Mouse (Mus musculus): ENCODE measurements around the gene Pum3. TPM values are rescaled to one million over a fixed set of nuclear protein-coding genes. Genes with fewer than 3 reads are reported as not detected.
A peak's percentile ranks its signal among the peaks of the same experiment; 100 is the strongest.

Pum3 gene
- polyA plus RNA-seq, 1 experiment from 2014 or later = 95.5 TPM

DNA sequence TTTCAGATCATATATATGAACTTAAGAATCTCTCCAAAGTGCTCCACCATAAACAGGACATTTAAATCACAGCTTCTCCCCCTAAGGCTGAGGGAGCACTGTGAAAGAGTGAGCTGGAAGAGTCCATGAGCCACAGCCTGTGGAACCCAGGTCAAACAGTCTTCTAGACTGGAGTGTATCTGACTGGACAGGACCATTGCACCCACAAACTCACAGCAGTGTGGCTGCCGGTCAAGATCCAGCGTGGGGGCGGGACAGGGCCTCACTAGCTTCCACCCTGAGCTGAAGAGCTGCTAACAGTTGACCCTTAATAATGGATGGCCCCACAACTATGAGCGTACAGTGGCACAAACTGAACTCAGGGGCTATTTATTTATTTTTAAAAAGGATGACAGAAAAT is 12.2 kb downstream of the Pum3 start:
- peaks cover 6% of the 10 kb centered on the region; the same call in 1 of the 2 replicates for H3K4me1 ChIP-seq (replicated peaks)
- no peaks in the 10 kb centered on the region for H3K9me3 ChIP-seq
- no peak overlapping the region for H3K4me3 ChIP-seq (replicated peaks)
- H3K27me3 ChIP-seq = no peaks in the 10 kb centered on the region
- no peak overlapping the region for H3K27ac ChIP-seq
- WGBS = 95% methylated on average over 4 of the region's 4 CpGs
- no peak overlapping the region for H3K9ac ChIP-seq (replicated peaks)
- peaks cover 85% of the 10 kb centered on the region for H3K36me3 ChIP-seq
- H3K4me2 ChIP-seq = no peak overlapping the region
- ATAC-seq (ENCODE audit: insufficient number of reproducible peaks, insufficient read depth, low FRiP score, low TSS enrichment, low read depth) = no peak

- Histone ChIP-seq H3K4me1 (replicated peaks) (peaks cover 6% of the 10 kb centered on the region; the same call in 1 of the 2 replicates), H3K27ac (no peak overlapping the region), H3K4me3 (replicated peaks) (no peak overlapping the region), H3K9me3 (no peaks in the 10 kb centered on the region), H3K9ac (replicated peaks) (no peak overlapping the region), H3K27me3 (no peaks in the 10 kb centered on the region), H3K4me2 (no peak overlapping the region), H3K36me3 (peaks cover 85% of the 10 kb centered on the region)
- no peak for ATAC-seq (ENCODE audit: insufficient number of reproducible peaks, insufficient read depth, low FRiP score, low TSS enrichment, low read depth)
- 45% methylated on average over 11 of the region's 11 CpGs for WGBS
Measured at GRCm38 (mm10) chr19:27416569-27416968, 13.1 kb downstream of the Pum3 start.

GRCm38 (mm10) chr19:27411340-27411739 is 18.3 kb downstream of the Pum3 start:
- Histone ChIP-seq H3K4me3 (replicated peaks) (no peak overlapping the region), H3K9ac (replicated peaks) (no peak overlapping the region), H3K4me2 (no peak overlapping the region), H3K36me3 (peaks cover 63% of the 10 kb centered on the region), H3K27ac (no peak overlapping the region), H3K9me3 (no peaks in the 10 kb centered on the region), H3K27me3 (no peaks in the 10 kb centered on the region), H3K4me1 (replicated peaks) (no peaks in the 10 kb centered on the region)
- WGBS = 86% methylated on average over 4 of the region's 4 CpGs
- ATAC-seq (ENCODE audit: insufficient number of reproducible peaks, insufficient read depth, low FRiP score, low TSS enrichment, low read depth) = no peak

- 89% methylated on average over 4 of the region's 4 CpGs for WGBS
- Histone ChIP-seq H3K27me3 (no peaks in the 10 kb centered on the region), H3K27ac (no peak overlapping the region), H3K36me3 (peaks cover 57% of the 10 kb centered on the region), H3K4me3 (replicated peaks) (no peak overlapping the region), H3K9ac (replicated peaks) (no peak overlapping the region), H3K4me1 (replicated peaks) (no peaks in the 10 kb centered on the region), H3K9me3 (no peaks in the 10 kb centered on the region), H3K4me2 (no peak overlapping the region)
- ATAC-seq (ENCODE audit: insufficient number of reproducible peaks, insufficient read depth, low FRiP score, low TSS enrichment, low read depth) = no peak
Measured at GRCm38 (mm10) chr19:27410751-27411150, 18.9 kb downstream of the Pum3 start.

DNA sequence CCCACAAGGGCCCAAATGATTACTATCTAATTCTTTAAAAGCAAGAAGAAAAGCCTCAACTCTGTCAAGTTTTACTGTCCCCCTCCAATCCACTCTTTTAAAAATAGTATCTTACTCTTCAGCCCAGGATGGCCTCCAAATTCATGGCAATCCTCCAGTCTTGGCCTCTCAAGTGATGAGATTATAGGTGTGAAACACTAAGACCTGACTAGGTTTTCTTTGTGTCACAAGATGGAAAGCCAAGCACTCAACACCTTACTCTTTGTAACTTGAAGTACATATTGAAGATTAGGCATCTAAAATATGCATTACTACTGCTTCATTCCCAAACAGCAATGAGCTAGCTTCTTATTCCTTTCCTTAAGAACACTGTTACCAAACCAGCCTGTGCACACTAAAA is 19.8 kb downstream of the Pum3 start:
- Histone ChIP-seq H3K9ac (replicated peaks) (no peak overlapping the region), H3K27me3 (no peaks in the 10 kb centered on the region), H3K4me1 (replicated peaks) (no peaks in the 10 kb centered on the region), H3K4me3 (replicated peaks) (no peak overlapping the region), H3K9me3 (no peaks in the 10 kb centered on the region), H3K36me3 (peaks cover 49% of the 10 kb centered on the region), H3K27ac (no peak overlapping the region), H3K4me2 (no peak overlapping the region)
- no peak for ATAC-seq (ENCODE audit: insufficient number of reproducible peaks, insufficient read depth, low FRiP score, low TSS enrichment, low read depth)

GRCm38 (mm10) chr19:27409196-27409595 is 20.4 kb downstream of the Pum3 start:
- peaks cover 46% of the 10 kb centered on the region for H3K36me3 ChIP-seq
- no peaks in the 10 kb centered on the region for H3K27me3 ChIP-seq
- H3K4me1 ChIP-seq (replicated peaks) = no peaks in the 10 kb centered on the region
- H3K9ac ChIP-seq (replicated peaks) = no peak overlapping the region
- no peak for ATAC-seq (ENCODE audit: insufficient number of reproducible peaks, insufficient read depth, low FRiP score, low TSS enrichment, low read depth)
- H3K4me3 ChIP-seq (replicated peaks) = no peak overlapping the region
- WGBS = 95% methylated on average over 4 of the region's 4 CpGs
- H3K9me3 ChIP-seq = no peaks in the 10 kb centered on the region
- no peak overlapping the region for H3K4me2 ChIP-seq
- no peak overlapping the region for H3K27ac ChIP-seq

GRCm38 (mm10) chr19:27397797-27398196 is 31.8 kb downstream of the Pum3 start:
- 91% methylated on average over 9 of the region's 9 CpGs for WGBS
- ATAC-seq (ENCODE audit: insufficient number of reproducible peaks, insufficient read depth, low FRiP score, low TSS enrichment, low read depth) = no peak

DNA sequence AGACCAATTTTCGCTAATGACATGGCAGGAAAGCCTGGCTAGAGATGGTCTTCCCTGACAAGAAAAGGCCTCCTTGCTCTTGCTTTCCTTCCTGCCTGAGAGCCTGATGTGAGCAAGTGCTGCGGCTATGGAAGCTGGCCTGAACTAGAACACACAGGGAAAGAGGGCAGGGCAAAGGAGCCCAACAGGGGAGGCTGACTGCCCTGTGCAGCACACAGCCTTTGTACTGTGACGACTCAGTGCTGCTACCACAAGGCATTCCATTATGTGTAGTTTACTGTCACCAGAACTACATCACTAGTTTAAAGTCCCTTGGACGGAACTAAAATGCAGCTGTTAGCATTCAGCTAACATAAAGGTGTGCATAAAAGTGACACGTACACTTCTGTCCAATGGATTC is 32.4 kb downstream of the Pum3 start:
- no peak overlapping the region for H3K27ac ChIP-seq
- no peaks in the 10 kb centered on the region for H3K4me1 ChIP-seq (replicated peaks)
- H3K9ac ChIP-seq (replicated peaks) = no peak overlapping the region
- no peak for ATAC-seq (ENCODE audit: insufficient number of reproducible peaks, insufficient read depth, low FRiP score, low TSS enrichment, low read depth)
- H3K9me3 ChIP-seq = no peaks in the 10 kb centered on the region
- WGBS = 80% methylated on average over 5 of the region's 5 CpGs
- H3K4me2 ChIP-seq = no peak overlapping the region
- H3K27me3 ChIP-seq = no peaks in the 10 kb centered on the region
- peaks cover 90% of the 10 kb centered on the region for H3K36me3 ChIP-seq
- H3K4me3 ChIP-seq (replicated peaks) = no peak overlapping the region

More at GRCm38 (mm10) chr19:27397797-27398196, 31.8 kb downstream of the Pum3 start:
- Histone ChIP-seq H3K4me1 (replicated peaks) (no peaks in the 10 kb centered on the region), H3K4me3 (replicated peaks) (no peak overlapping the region), H3K9ac (replicated peaks) (no peak overlapping the region), H3K9me3 (no peaks in the 10 kb centered on the region), H3K27ac (no peak overlapping the region), H3K27me3 (no peaks in the 10 kb centered on the region), H3K4me2 (no peak overlapping the region), H3K36me3 (peaks cover 87% of the 10 kb centered on the region)

DNA sequence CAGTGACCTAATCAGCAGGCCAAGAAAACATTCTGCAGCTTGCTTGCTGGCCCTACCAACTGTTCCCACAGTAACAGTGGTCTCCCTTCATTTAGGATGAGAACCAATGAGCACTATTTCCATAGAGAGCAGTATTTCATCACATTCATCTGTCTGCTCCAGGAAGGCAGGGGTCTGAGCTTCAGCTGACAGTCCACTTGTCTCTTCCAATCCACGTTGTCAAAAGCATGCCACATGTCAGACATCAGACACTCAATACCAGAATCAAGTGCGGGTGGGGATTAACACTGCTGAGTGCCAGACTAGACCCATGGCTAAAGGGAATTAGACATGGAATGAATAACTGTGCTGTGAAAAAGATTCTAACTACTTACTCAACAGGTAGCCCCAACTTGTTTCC is 32.9 kb downstream of the Pum3 start:
- 87% methylated on average over 2 of the region's 2 CpGs for WGBS

GRCm38 (mm10) chr19:27395936-27396335 is 33.7 kb downstream of the Pum3 start:
- Histone ChIP-seq H3K9ac (replicated peaks) (no peak overlapping the region), H3K4me2 (no peak overlapping the region), H3K4me1 (replicated peaks) (no peaks in the 10 kb centered on the region), H3K27me3 (no peaks in the 10 kb centered on the region), H3K9me3 (no peaks in the 10 kb centered on the region), H3K4me3 (replicated peaks) (no peak overlapping the region), H3K27ac (no peak overlapping the region), H3K36me3 (peaks cover 90% of the 10 kb centered on the region)
- no peak for ATAC-seq (ENCODE audit: insufficient number of reproducible peaks, insufficient read depth, low FRiP score, low TSS enrichment, low read depth)
- 89% methylated on average over 5 of the region's 5 CpGs for WGBS

More for the DNA sequence above, 32.9 kb downstream of the Pum3 start:
- Histone ChIP-seq H3K4me1 (replicated peaks) (no peaks in the 10 kb centered on the region), H3K27me3 (no peaks in the 10 kb centered on the region), H3K36me3 (peaks cover 90% of the 10 kb centered on the region), H3K4me3 (replicated peaks) (no peak overlapping the region), H3K9ac (replicated peaks) (no peak overlapping the region), H3K4me2 (no peak overlapping the region), H3K27ac (no peak overlapping the region), H3K9me3 (no peaks in the 10 kb centered on the region)
- ATAC-seq (ENCODE audit: insufficient number of reproducible peaks, insufficient read depth, low FRiP score, low TSS enrichment, low read depth) = no peak

GRCm38 (mm10) chr19:27395481-27395880 is 34.1 kb downstream of the Pum3 start:
- WGBS = 87% methylated on average over 8 of the region's 8 CpGs
- H3K27me3 ChIP-seq = no peaks in the 10 kb centered on the region
- H3K9me3 ChIP-seq = no peaks in the 10 kb centered on the region
- H3K4me1 ChIP-seq (replicated peaks) = no peaks in the 10 kb centered on the region
- no peak overlapping the region for H3K9ac ChIP-seq (replicated peaks)
- no peak overlapping the region for H3K4me3 ChIP-seq (replicated peaks)
- peak; percentile 73; the same call in 1 of the 2 replicates for ATAC-seq (ENCODE audit: insufficient number of reproducible peaks, insufficient read depth, low FRiP score, low TSS enrichment, low read depth)
- H3K36me3 ChIP-seq = peaks cover 91% of the 10 kb centered on the region
- no peak overlapping the region for H3K4me2 ChIP-seq
- no peak overlapping the region for H3K27ac ChIP-seq

DNA sequence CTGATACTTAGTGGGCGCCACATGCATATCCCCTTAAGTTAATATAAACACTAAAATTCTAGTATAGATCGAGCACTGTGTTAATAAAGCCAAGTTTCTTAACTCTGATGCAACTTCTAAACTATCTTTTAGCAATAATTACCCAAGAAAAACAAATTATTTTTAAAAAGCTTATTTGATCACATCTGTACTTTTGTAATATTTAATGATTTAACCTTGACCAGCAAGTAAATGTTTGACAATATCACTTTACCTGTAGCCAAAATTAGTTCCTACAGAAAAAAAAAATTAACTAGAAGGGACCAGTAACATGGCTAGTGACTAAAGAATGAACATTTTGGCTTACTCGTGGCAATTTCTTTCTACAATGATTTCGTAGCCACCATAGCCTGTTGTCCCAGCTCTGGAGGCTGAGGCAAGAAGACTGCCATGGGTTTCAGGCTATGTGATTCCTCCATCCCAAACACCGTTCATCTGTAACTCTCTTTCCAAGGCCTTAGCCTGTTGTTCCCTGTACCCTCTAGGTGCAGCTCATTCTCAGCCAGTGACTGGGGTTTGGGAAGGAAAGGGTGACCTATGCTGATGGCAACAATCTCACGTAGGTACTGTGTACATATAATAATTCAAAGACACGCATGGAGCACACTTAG is 35.2 kb downstream of the Pum3 start:
- H3K27ac ChIP-seq = no peak overlapping the region
- ATAC-seq (ENCODE audit: insufficient number of reproducible peaks, insufficient read depth, low FRiP score, low TSS enrichment, low read depth) = no peak
- peaks cover 91% of the 10 kb centered on the region for H3K36me3 ChIP-seq
- H3K27me3 ChIP-seq = no peaks in the 10 kb centered on the region
- no peak overlapping the region for H3K4me2 ChIP-seq
- no peaks in the 10 kb centered on the region for H3K9me3 ChIP-seq
- 94% methylated on average over 7 of the region's 7 CpGs for WGBS
- no peak overlapping the region for H3K9ac ChIP-seq (replicated peaks)
- H3K4me3 ChIP-seq (replicated peaks) = no peak overlapping the region
- no peaks in the 10 kb centered on the region for H3K4me1 ChIP-seq (replicated peaks)
